12 mouse cellular contexts compared by ENCODE assay signal in genomic region chr7:137060488-137060887, GRCm38 (mm10).
A peak's percentile ranks its signal among the peaks of the same experiment; 100 is the strongest.
DNase-seq lines count a peak whose midpoint lies in the region; ATAC-seq and TF ChIP-seq lines count a peak whose summit lies in the region.
"Had no signal": no experiment of that assay in that cellular context is flagged by ENCODE, and none has a peak within 500 bp of the region (broad histone marks: within the 10 kb centered on the region; RNA-seq: fewer than 3 reads in every experiment).

No protein-coding gene starts in this region.

- no peaks in the 10 kb centered on the region for H3K27me3 ChIP-seq in liver, embryonic 14.5 days (ENCODE audit: control insufficient read depth, insufficient read depth, low read length)
- no peaks in the 10 kb centered on the region for H3K27me3 ChIP-seq in CH12.LX (replicated peaks)
- H3K27me3 ChIP-seq: Patski had no signal

- in situ Hi-C loops in CH12.LX (cut with MboI; ENCODE audit: low pct_ligation_motif_present, low pct_unique_long_range_greater_than_20kb, low sequenced_read_pairs) = no loop called here

- H3K79me2 ChIP-seq in CH12.LX (replicated peaks; ENCODE audit: control insufficient read depth, extremely low read depth, insufficient read depth, poor library complexity, severe bottlenecking) = no peaks in the 10 kb centered on the region

- no peak for TF ChIP-seq POLR2A in CH12.LX (IDR thresholded peaks at IDR 0.05; ENCODE audit: low read depth, low read length)
- TF ChIP-seq POLR2A in brain, embryonic 14.5 days (IDR thresholded peaks at IDR 0.05; ENCODE audit: borderline replicate concordance, extremely low read depth, insufficient read depth, insufficient read length, poor library complexity, severe bottlenecking) = no peak

- intact Hi-C loops in gastrocnemius, adult 2 months (cut with DNase I) = no loop called here

- no peaks in the 10 kb centered on the region for H3K4me1 ChIP-seq in liver, embryonic 14.5 days (replicated peaks; ENCODE audit: control insufficient read depth in 2 of 2, insufficient read depth in 2 of 2, low read length in 1 of 2)
- peaks cover 5 to 34% of the 10 kb centered on the region in 2 experiments; a peak in 3 of 4 replicates for H3K4me1 ChIP-seq in CH12.LX (ENCODE audit: control insufficient read depth in 1 of 2, insufficient read depth in 2 of 2)

- H3K27ac ChIP-seq in gastrocnemius, adult 2 months = no peak overlapping the region
- H3K27ac ChIP-seq in liver, embryonic 14.5 days = no peak overlapping the region
- H3K27ac ChIP-seq in CH12.LX (ENCODE audit: insufficient read depth, low read depth) = no peak overlapping the region

- 21% methylated on average over 3 of the region's 3 CpGs for WGBS in liver, embryonic 14.5 days (ENCODE audit: insufficient replicate concordance)

- dilution Hi-C loops in CH12.LX (cut with MboI; ENCODE audit: extremely low pct_ligation_motif_present, extremely low pct_unique_long_range_greater_than_20kb, low sequenced_read_pairs) = no loop called here

- no peak for ATAC-seq in liver, embryonic 14.5 days (ENCODE audit: insufficient read depth)
- ATAC-seq: hindbrain, embryonic 16.5 days; Patski had no signal

- no peak overlapping the region for H3K4me2 ChIP-seq in liver, embryonic 14.5 days (ENCODE audit: low read depth)
- no peak overlapping the region for H3K4me2 ChIP-seq in CH12.LX (ENCODE audit: insufficient read depth, low read depth, poor library complexity, severe bottlenecking)

- peak; percentile 20 for TF ChIP-seq RAD21 in CH12.LX (IDR thresholded peaks at IDR 0.05; ENCODE audit: low read depth, low read length)

- H3K4me3 ChIP-seq in gastrocnemius, adult 2 months = no peak overlapping the region
- H3K4me3 ChIP-seq in liver, embryonic 14.5 days (ENCODE audit: insufficient read depth in 1 of 2, low read depth in 2 of 2, low read length in 2 of 2) = no peak overlapping the region
- H3K4me3 ChIP-seq in CH12.LX (replicated peaks in 1 of 3; ENCODE audit: low read depth in 2 of 3, low read length in 2 of 3, poor library complexity in 1 of 3) = no peak overlapping the region
- H3K4me3 ChIP-seq: erythroblast, embryonic 14.5 days had no signal

- TF ChIP-seq CTCF in gastrocnemius, adult 2 months (IDR thresholded peaks at IDR 0.05) = peak; percentile 43; the same call in 1 of the 2 replicates
- 0 out of 2 replicates have a peak, but pooled peaks have one; percentile 16 for TF ChIP-seq CTCF in liver, embryonic 14.5 days (IDR thresholded peaks at IDR 0.05; ENCODE audit: low read depth)
- peak; percentile 15 to 62; a peak in 2 of 4 replicates for TF ChIP-seq CTCF in CH12.LX (conservative IDR thresholded peaks at IDR 0.05 in 1 of 2, IDR thresholded peaks at IDR 0.05 in 1 of 2; ENCODE audit: low read depth in 2 of 2, low read length in 2 of 2)
- TF ChIP-seq CTCF in brain, embryonic 14.5 days (IDR thresholded peaks at IDR 0.05; ENCODE audit: borderline replicate concordance, extremely low read depth, insufficient read depth, insufficient read length) = peak; percentile 40; the same call in 1 of the 2 replicates

- H3K9me3 ChIP-seq in liver, embryonic 14.5 days (ENCODE audit: control insufficient read depth, low read length) = no peaks in the 10 kb centered on the region
- no peaks in the 10 kb centered on the region for H3K9me3 ChIP-seq in CH12.LX (replicated peaks; ENCODE audit: low read length)

- TF ChIP-seq EP300 in liver, embryonic 14.5 days (IDR thresholded peaks at IDR 0.05; ENCODE audit: low read depth) = no peak
- no peak for TF ChIP-seq EP300 in CH12.LX (IDR thresholded peaks at IDR 0.05; ENCODE audit: low read length)

- DNase-seq in gastrocnemius, adult 2 months = no peak
- no peak for DNase-seq in gastrocnemius, adult 8-10 months (ENCODE audit: low spot score in 2 of 2)
- DNase-seq in liver, embryonic 14.5 days (ENCODE audit: low read depth in 3 of 3, low spot score in 3 of 3) = no peak
- DNase-seq in liver (no peak), CH12.LX (ENCODE audit: extremely low read depth) (peak; percentile 49)
- DNase-seq in brain, embryonic 14.5 days (ENCODE audit: low read depth) = no peak
- no peak for DNase-seq in cerebellum, adult 11 months
- no peak for DNase-seq in frontal cortex, adult 2 months (ENCODE audit: extremely low spot score in 1 of 2, low spot score in 1 of 2)
- DNase-seq: cerebellum, adult 11-12 months had no signal

- H3K9ac ChIP-seq in liver, embryonic 14.5 days (replicated peaks) = no peak overlapping the region
- no peak overlapping the region for H3K9ac ChIP-seq in CH12.LX (ENCODE audit: insufficient read depth, low read depth)

- H3K36me3 ChIP-seq in liver, embryonic 14.5 days (replicated peaks; ENCODE audit: control insufficient read depth, insufficient read depth, low read depth) = no peaks in the 10 kb centered on the region
- H3K36me3 ChIP-seq in CH12.LX (replicated peaks in 1 of 2; ENCODE audit: control insufficient read depth in 1 of 2, insufficient read depth in 1 of 2, low read length in 1 of 2) = peaks cover 0 to 4% of the 10 kb centered on the region in 2 experiments

TF ChIP-seq in CH12.LX, 34 proteins besides CTCF, POLR2A, EP300 and RAD21:
- TF ChIP-seq E2F4 (IDR thresholded peaks at IDR 0.05; ENCODE audit: insufficient replicate concordance, low read depth, low read length) (no peak), SIN3A (IDR thresholded peaks at IDR 0.05; ENCODE audit: low read length) (no peak), SMC3 (IDR thresholded peaks at IDR 0.05; ENCODE audit: low read depth, low read length) (peak; percentile 55), MAZ (IDR thresholded peaks at IDR 0.05; ENCODE audit: low read depth, low read length) (no peak), ZNF384 (IDR thresholded peaks at IDR 0.05; ENCODE audit: low read depth, low read length) (peak; percentile 20; the same call in 1 of the 2 replicates), ZMIZ1 (IDR thresholded peaks at IDR 0.05; ENCODE audit: low read depth, low read length) (no peak), RCOR1 (conservative IDR thresholded peaks at IDR 0.05; ENCODE audit: low read depth, low read length) (no peak), KAT2A (IDR thresholded peaks at IDR 0.05; ENCODE audit: insufficient replicate concordance, low read length) (no peak), POLR2AphosphoS2 (IDR thresholded peaks at IDR 0.05; ENCODE audit: low read depth, low read length) (no peak), IRF4 (IDR thresholded peaks at IDR 0.05; ENCODE audit: low read depth, low read length) (no peak), ZC3H11A (IDR thresholded peaks at IDR 0.05; ENCODE audit: low read depth, low read length) (no peak)
TF ChIP-seq in CH12.LX: peak in this region for 2.
